Mouse (Mus musculus) testis, postnatal 14 days (tissue): Measurements from ENCODE around the gene Tmeff1.

Experiments
- DNase-seq: peaks from one replicate; pipeline ENCODE4 v3.0.0; 2021; ENCODE audit warnings: low spot score

Gene Tmeff1

GRCm38 (mm10) chr4:48622946-48623345, 38.0 kb downstream of the Tmeff1 start:
- DNase-seq = no peak

DNA sequence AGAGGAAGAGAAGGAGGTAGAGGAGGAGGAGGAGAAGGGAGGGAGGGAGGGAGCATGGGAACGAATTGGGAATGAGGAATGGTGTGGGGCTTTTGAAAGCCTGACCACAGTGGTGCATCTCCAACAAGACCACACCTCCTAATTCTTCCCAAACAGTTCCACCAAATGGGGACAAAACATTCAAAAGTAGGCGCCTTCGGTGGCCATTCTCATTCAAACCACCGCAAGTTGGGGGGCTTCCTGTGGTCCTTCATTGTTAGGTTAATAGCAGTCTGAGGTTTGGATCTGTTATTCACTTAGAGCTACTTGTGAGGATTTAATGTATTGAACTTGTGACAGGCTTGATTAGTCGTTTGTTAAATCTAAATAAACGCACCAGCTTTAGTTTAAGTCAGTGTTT, 40.0 kb downstream of the Tmeff1 start:
- no peak for DNase-seq

DNA sequence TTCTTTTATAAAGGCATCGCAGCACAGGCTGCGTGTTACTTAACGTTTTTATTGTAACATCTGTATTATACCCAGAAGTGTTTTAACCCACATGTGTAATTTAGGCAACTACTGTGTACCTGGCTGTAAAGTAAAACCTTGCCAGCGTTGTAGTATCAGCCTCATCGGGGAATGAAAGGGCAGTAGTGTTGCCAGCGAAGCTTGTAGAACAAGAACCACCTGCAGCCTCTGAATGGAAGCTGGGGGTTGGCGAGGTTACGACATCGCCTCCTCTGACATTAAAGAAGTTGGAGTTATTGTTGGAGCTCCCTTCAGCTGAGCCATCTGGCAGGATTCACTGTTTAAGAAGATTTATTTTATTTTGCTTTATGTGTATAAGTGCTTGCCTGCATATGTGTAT, 40.9 kb downstream of the Tmeff1 start:
- no peak for DNase-seq

DNA sequence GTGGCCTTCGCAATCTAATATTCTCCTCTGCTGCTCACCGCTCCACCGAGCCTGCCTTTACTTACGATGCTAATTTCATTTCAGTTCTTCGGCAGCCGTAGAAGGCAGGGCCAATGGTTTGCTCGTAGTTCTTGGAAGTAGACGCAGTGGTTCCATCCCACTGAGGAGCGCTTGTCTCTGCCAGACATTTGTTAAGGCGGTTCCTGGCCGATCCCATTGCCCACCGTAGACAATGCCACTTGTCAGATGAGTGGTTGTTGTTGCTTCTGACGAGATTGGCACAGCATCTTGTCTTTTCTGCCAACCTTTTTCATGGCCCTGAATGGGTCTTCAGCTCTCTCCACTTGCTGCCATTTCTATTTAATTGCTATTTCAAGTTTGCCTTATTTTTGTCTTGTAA, 44.5 kb downstream of the Tmeff1 start:
- DNase-seq = no peak

DNA sequence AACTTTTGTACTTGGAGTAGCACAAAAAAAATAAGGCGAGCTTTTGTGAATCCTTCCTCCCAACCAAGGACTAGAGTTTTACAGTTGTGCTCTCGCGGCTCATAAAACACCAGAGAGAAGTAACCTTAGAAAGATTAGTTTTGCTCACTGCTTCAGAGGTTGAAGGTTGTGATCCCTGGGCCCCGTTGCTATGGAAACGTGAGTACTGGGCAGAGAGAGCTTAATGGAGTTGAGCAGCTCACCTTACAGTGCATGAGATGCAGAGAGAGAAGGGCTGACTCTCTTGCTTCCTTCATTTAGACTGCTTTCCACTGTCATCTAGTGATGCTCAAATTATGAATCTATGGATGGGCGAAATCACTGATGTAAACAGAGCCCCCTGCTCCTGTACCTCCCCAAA, 48.6 kb downstream of the Tmeff1 start:
- DNase-seq = no peak

DNA sequence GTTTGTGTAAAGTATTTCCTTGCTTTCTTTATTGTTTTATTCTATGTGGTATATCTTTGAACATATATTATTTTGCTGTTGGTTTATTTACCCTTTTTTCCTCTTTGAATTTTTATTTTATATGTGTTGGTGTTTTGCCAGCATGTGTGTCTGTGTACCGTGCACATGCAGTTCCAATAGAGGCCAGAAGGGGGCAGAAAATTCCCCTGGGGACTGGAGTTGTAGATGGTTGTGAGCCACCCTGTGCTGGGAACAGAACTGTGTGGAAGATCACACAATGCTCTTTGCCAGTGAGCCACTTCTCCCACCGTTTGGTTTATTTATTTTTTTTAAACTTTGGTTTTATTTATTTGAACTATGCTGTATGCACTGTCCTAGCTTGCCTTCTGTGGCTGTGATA, 49.1 kb downstream of the Tmeff1 start:
- no peak for DNase-seq

- DNase-seq = no peak
Measured at GRCm38 (mm10) chr4:48636831-48637230, 51.9 kb downstream of the Tmeff1 start.

DNA sequence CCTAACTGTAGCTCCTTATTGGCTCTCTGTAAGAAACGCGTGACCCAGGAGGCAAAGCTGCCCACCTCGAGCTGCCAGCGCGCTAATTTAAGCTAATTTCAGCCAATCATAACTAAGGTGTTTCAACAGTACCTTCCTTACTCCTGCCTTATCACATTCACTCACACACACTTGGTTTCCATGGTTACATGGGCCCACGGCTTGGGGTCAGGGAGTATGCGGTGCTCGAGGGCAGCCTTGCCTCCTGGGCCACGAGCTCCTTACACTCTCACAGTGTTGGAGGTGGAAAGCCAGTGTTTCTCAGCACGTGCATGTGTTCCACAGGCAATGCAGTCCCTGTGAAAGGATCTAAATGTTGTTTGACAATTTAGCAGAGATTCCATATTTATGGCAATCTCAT, 53.2 kb downstream of the Tmeff1 start:
- no peak for DNase-seq

- DNase-seq = no peak
Measured at GRCm38 (mm10) chr4:48639503-48639902, 54.5 kb downstream of the Tmeff1 start.

- DNase-seq = no peak
Measured at GRCm38 (mm10) chr4:48643801-48644200, 58.8 kb downstream of the Tmeff1 start.

DNA sequence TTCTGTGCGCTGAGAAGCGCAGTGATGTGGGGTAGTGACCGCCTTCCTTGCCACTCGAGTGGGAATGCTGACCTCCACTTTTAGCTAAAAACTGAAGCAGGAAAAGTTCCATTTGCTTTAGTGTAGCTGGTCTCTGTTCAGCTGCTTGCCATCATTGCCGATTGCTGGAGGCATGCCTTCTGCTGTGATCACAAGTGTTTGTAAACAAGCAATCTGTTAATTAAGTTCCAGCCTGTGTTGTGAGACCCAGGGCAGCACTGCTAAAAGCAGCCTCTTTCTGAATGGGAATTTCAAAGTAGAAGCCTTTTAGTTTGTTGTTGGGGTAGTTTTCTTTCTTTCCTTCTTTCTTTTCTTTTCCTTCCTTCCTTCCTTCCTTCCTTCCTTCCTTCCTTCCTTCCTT, 61.2 kb downstream of the Tmeff1 start:
- no peak for DNase-seq

- DNase-seq = peak; percentile 27
Measured at GRCm38 (mm10) chr4:48650617-48651360, 65.8 kb downstream of the Tmeff1 start.

- no peak for DNase-seq
Measured at GRCm38 (mm10) chr4:48654118-48654517, 69.1 kb downstream of the Tmeff1 start.

DNA sequence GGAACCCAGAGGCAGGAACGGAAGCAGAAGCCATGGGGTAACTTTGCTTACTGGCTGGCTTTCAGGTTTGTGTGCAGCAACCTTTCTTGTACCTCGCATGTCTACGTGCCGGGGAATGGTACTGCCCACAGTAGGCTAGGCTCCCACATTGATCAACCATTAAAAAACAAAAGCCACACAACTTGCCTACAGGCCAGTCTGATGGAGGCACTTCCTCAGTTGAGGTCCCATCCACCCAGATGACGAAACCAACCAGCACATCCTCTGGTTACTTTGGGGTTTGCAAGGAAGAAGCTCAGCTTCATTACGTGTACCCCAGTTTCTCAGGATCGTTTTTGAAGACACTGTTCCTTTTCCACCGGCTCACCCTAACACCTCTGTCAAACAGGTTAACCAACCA, 71.6 kb downstream of the Tmeff1 start:
- DNase-seq = no peak

DNA sequence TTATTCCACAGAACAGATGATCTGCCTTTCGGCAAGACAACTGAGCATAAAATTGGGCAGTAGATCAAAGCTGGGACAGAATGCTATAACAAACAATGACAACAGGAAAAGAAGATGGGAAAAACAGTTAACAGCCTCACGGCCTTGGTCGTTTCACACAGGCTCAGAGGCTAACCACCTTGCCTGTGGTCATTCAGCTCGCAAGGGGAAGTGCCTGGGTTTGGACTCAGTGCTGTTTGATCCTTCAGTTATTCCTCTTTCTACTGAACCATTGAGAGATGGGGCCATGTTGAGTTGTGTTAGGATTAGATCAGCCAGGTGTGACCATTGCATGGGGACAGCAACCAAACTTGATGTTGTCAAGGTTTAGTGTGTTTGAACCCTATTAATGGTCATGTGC, 75.2 kb downstream of the Tmeff1 start:
- no peak for DNase-seq

DNA sequence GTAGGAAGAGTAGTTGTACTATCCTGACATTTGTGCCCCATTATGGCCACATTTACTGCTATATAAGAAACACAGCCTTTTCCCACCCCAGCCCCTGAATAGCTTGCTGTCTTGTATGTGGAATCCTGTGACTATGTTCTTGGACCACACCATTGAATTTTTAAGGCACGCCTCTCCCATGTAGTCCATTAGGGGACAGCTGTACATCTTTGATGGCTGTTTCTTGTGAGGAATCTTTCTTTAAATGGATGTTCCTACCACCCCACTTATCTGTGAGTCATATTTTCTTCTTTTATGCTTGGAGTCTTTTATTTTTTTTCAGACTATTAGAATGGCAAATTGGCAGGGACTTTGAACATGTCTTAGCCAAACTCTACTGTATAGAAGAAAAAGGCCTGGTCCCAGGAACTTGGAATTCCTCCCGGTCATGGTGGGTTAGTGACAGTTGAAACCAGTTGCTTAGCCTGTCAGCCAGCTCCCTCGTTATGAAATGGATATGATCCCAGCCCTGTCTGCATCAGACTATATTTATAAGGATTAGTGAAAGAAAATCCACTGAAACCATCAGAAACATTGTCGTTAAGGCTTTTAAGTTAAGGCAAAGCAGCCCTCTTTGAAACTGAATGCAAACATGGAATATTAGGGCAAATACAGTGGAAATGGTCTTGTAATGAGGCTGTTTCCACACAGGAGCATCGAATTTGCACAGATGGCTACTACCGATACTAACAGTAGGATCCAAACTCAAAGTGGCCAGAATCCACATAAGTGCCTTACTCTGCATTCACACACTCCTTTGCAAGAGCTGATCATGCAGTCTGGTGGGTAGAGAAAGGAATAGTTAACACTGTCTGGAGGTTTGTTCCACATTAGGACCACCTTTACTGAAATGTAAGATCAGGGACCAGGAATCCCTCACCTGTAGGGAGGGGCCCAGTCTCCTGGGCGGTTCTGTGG, 75.9 kb downstream of the Tmeff1 start:
- DNase-seq = no peak

- DNase-seq = no peak
Measured at GRCm38 (mm10) chr4:48663271-48663670, 78.3 kb downstream of the Tmeff1 start, which contains the start of gene Cavin4. TSS of gene Cavin4 (plus strand) at chr4:48663514.

- no peak for DNase-seq
Measured at GRCm38 (mm10) chr4:48664021-48664420, 79.0 kb downstream of the Tmeff1 start.

GRCm38 (mm10) chr4:48667279-48667678, 82.3 kb downstream of the Tmeff1 start:
- DNase-seq = no peak

GRCm38 (mm10) chr4:48672915-48673314, 87.9 kb downstream of the Tmeff1 start:
- DNase-seq = no peak

DNA sequence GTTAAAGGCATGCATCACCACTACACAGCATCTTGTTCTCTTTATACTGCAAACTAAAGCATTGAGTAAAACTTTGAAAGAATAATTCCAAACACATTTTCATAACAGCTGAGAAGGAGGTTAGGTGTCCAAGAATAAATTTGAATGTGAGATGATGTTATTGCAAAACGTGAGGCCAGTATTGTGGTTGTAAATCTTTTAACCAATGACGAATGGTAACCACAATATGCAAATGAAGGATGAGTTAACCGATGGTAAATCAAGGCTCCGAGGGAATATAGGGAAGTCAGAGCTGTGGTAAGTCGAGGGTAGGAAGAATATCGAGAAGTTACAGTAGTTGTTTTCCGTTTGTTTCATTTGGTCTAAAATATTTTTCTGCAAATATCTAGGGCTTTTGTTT, 89.4 kb downstream of the Tmeff1 start:
- no peak for DNase-seq

DNA sequence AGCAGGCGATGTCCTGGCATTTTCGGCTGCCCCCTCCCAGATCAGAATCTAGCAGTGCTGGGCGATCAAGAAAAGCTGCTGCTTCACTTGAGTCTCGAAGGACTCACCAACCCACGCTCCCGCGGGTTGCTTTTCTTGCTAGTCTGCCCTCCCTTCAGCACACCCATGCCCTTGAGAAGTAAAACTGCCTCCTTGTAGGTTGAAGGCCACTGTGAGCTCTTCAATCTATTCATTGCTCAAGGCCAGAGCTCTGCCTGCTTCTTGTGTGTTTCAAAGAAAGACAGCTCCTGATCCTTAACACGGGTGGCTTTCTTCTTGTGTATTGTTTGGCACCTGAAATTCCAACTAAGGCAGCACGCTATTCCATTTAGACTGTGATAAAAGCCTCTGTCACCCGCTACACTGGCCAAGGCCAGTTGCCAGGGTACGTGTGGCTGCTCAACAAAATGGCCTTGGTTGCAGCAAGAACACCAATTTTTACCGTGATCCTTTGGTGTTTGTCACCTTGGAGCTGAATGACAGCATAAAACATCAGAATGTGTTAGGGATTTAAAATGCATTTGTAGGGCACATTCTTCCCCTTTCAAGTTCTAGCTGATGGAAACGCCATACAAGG, 91.7 kb downstream of the Tmeff1 start:
- DNase-seq = peak; percentile 71

GRCm38 (mm10) chr4:48677276-48677675, 92.3 kb downstream of the Tmeff1 start:
- no peak for DNase-seq
